Mouse (Mus musculus) B cell, adult 2 months (primary cell): Measurements from ENCODE around the gene Dstn.

ENCODE experiments used
- DNase-seq, 2 experiments: peaks; one replicate each; pipeline ENCODE4 v3.0.0; 2022

Gene Dstn

GRCm38 (mm10) chr2:143916229-143916628, 1.1 kb downstream of the Dstn start:
- peak; percentile 5 to 8 for DNase-seq

GRCm38 (mm10) chr2:143917622-143918021, 2.5 kb downstream of the Dstn start:
- no peak for DNase-seq

GRCm38 (mm10) chr2:143918831-143919502, 3.8 kb downstream of the Dstn start:
- DNase-seq, result no peak

GRCm38 (mm10) chr2:143924085-143924484, 9.0 kb downstream of the Dstn start:
- no peak for DNase-seq

- DNase-seq, result no peak
Observed at GRCm38 (mm10) chr2:143925826-143926225, 10.7 kb downstream of the Dstn start.

- DNase-seq, result no peak
Observed at GRCm38 (mm10) chr2:143929607-143930311, 14.6 kb downstream of the Dstn start.

GRCm38 (mm10) chr2:143932340-143932873, 17.3 kb downstream of the Dstn start:
- no peak for DNase-seq

GRCm38 (mm10) chr2:143933516-143933915, 18.4 kb downstream of the Dstn start:
- no peak for DNase-seq

GRCm38 (mm10) chr2:143934439-143934838, 19.3 kb downstream of the Dstn start:
- no peak for DNase-seq

GRCm38 (mm10) chr2:143937861-143938260, 22.7 kb downstream of the Dstn start:
- no peak for DNase-seq

GRCm38 (mm10) chr2:143940406-143940805, 25.3 kb downstream of the Dstn start:
- DNase-seq, result no peak

GRCm38 (mm10) chr2:143944796-143945195, 29.7 kb downstream of the Dstn start:
- DNase-seq, result no peak

- peak; percentile 46 to 50 for DNase-seq
Observed at GRCm38 (mm10) chr2:143945466-143946075, 30.5 kb downstream of the Dstn start.

GRCm38 (mm10) chr2:143946399-143946798, 31.3 kb downstream of the Dstn start:
- DNase-seq, result no peak

- DNase-seq, result no peak
Observed at GRCm38 (mm10) chr2:143947981-143948380, 32.9 kb downstream of the Dstn start.

GRCm38 (mm10) chr2:143948416-143948815, 33.3 kb downstream of the Dstn start:
- no peak for DNase-seq

- DNase-seq, result no peak
Observed at GRCm38 (mm10) chr2:143949217-143949616, 34.1 kb downstream of the Dstn start.

GRCm38 (mm10) chr2:143950290-143951027, 35.3 kb downstream of the Dstn start:
- no peak for DNase-seq

GRCm38 (mm10) chr2:143951028-143951420, 35.9 kb downstream of the Dstn start:
- no peak for DNase-seq

- DNase-seq, result no peak
Observed at GRCm38 (mm10) chr2:143951546-143952315, 36.6 kb downstream of the Dstn start.

GRCm38 (mm10) chr2:143953944-143954343, 38.8 kb downstream of the Dstn start:
- no peak for DNase-seq

GRCm38 (mm10) chr2:143955004-143955403, 39.9 kb downstream of the Dstn start:
- DNase-seq, result no peak
